Mouse (Mus musculus): ENCODE data around the gene Nek9. TPM values are rescaled to one million over a fixed set of nuclear protein-coding genes. Genes with fewer than 3 reads are reported as not detected.

Nek9 gene
- polyA plus RNA-seq, 1 experiment = 52.4 TPM

DNA sequence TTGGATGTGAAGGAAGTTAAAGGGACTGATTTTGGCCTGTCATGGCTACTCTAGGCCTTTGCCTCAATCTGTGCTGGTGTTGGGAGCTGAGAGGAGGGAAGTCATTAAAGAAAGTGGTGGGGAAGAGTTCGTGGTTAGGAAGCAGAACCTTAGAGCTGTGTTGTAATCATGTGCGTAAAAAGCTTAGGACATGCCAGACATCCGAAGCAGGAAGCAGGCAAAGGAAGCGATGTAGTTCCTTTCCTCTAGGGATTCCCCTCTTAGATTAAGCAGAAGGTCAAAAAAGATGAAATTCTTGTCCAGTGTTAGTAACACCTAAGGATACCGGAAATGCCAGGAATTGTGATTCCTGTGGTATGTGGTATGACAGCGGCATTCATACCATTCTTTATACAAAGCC lies 9.2 kb upstream of the Nek9 start:
- H3K27ac ChIP-seq (ENCODE audit: insufficient read depth, low read depth, low read length) = peak overlapping the region; percentile 98
- no peak for TF ChIP-seq POLR2A (IDR thresholded peaks at IDR 0.05; ENCODE audit: borderline replicate concordance, low read depth, low read length)
- TF ChIP-seq CTCF (IDR thresholded peaks at IDR 0.05; ENCODE audit: low read depth, low read length) = no peak
- peaks cover 70% of the 10 kb centered on the region for H3K4me1 ChIP-seq (ENCODE audit: control insufficient read depth, insufficient read depth, low read length)
- no peak overlapping the region for H3K4me3 ChIP-seq (ENCODE audit: insufficient read depth, low read length)

DNA sequence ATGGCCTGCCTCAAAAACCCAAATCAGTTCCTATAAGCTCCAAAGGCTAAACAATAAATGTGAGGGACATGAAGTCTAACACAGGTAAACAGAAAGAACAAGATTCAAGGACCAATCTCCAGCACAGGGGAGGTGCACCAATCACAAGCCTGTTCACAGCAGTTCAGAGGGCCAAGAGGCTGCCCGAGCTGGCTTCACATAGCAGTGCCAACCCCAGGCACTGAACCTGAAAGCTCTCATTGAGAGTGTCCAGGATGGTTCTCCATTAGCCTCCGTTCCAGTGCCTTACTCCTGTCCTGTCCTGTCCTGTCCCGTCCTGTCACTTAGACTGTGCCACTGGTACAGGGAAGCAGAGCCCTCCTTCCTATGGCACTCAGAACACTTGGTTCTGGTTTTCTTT lies 8.0 kb upstream of the Nek9 start:
- H3K4me3 ChIP-seq (ENCODE audit: insufficient read depth, low read length) = no peak overlapping the region
- peaks cover 68% of the 10 kb centered on the region for H3K4me1 ChIP-seq (ENCODE audit: control insufficient read depth, insufficient read depth, low read length)
- H3K27ac ChIP-seq (ENCODE audit: insufficient read depth, low read depth, low read length) = peak overlapping the region; percentile 98
- TF ChIP-seq CTCF (IDR thresholded peaks at IDR 0.05; ENCODE audit: low read depth, low read length) (no peak), POLR2A (IDR thresholded peaks at IDR 0.05; ENCODE audit: borderline replicate concordance, low read depth, low read length) (no peak)

DNA sequence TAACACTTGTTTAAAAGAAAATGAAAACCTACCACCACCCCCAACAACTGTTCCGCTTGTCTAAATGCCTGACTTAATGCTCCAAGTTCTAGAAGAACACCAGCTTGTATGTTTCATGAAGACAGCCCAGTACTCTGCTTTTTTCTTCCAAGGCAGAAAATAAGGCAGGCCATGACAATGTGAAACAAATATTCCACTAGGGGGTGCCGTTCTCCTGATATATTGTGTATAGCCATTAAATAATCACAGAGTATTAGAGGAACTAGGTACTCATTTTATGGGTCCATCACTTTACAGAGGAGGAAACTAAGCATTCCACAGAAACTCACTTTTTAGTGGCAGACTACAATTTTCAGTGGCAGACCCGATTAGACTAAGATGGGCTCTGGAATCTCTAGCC lies 7.2 kb upstream of the Nek9 start:
- peak overlapping the region; percentile 98 for H3K27ac ChIP-seq (ENCODE audit: insufficient read depth, low read depth, low read length)
- H3K4me3 ChIP-seq (ENCODE audit: insufficient read depth, low read length) = no peak overlapping the region
- peaks cover 65% of the 10 kb centered on the region for H3K4me1 ChIP-seq (ENCODE audit: control insufficient read depth, insufficient read depth, low read length)
- no peak for TF ChIP-seq CTCF (IDR thresholded peaks at IDR 0.05; ENCODE audit: low read depth, low read length)
- no peak for TF ChIP-seq POLR2A (IDR thresholded peaks at IDR 0.05; ENCODE audit: borderline replicate concordance, low read depth, low read length)

DNA sequence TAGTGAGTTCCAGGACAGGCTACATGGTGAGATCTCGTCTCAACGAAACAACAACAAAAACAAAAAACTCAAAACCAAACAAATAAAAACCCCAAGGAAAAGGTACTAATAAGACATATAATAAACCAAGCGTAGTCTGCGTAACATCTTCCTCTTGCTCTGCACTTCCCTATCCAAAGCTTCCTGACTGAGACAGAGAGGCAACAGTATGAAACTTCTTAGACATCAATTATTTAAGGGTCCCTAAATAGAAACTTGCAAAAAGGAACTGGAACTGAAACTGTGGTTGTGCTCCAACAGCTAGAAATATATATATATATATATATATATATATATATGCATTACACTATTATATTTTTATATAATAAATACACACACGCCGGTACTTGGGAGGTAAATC lies 6.4 kb upstream of the Nek9 start:
- no peak overlapping the region for H3K4me3 ChIP-seq (ENCODE audit: insufficient read depth, low read length)
- peaks cover 65% of the 10 kb centered on the region for H3K4me1 ChIP-seq (ENCODE audit: control insufficient read depth, insufficient read depth, low read length)
- no peak for TF ChIP-seq CTCF (IDR thresholded peaks at IDR 0.05; ENCODE audit: low read depth, low read length)
- TF ChIP-seq POLR2A (IDR thresholded peaks at IDR 0.05; ENCODE audit: borderline replicate concordance, low read depth, low read length) = no peak
- H3K27ac ChIP-seq (ENCODE audit: insufficient read depth, low read depth, low read length) = peak overlapping the region; percentile 98

DNA sequence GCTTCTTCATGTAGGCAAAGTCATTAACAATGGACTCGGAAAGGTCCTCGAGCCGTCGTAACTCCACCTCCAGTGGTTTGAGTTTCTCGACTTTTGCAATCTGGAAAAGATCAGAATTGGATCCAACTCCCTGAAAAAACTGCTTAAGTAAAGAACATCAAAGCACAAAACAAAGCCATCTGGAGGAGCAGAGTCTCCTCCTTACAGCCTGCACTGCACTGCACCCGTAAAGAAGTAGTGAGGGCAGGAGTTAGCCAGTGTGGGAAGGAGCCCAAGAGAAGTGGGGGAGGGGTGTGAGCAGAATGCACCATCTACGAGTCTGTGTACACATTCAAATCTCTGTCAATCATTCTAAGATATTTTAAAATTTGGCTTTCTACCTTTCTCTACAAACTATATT lies 5.1 kb upstream of the Nek9 start:
- Histone ChIP-seq H3K4me1 (ENCODE audit: control insufficient read depth, insufficient read depth, low read length) (peaks cover 57% of the 10 kb centered on the region), H3K4me3 (ENCODE audit: insufficient read depth, low read length) (no peak overlapping the region), H3K27ac (ENCODE audit: insufficient read depth, low read depth, low read length) (peak overlapping the region; percentile 98)
- TF ChIP-seq CTCF (IDR thresholded peaks at IDR 0.05; ENCODE audit: low read depth, low read length) = no peak
- no peak for TF ChIP-seq POLR2A (IDR thresholded peaks at IDR 0.05; ENCODE audit: borderline replicate concordance, low read depth, low read length)

DNA sequence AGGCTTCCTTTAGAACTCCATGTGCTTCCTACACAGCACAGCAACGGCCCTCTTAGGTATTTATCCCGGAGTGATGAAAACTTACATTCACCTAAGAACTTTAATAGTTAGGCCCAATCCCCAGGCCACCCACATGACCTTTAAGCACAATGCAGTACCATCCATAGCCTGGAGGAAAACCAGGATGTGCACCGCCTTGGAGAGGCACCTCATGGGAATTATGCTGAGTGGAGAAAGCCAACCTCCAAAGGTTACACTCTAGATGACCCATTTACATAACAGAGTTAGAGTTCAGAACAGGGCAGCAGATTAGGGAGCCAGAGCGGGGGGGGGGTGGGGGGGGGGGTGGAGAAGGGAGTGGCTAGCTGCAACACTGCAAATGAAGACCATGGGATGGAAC lies 3.1 kb upstream of the Nek9 start:
- no peak overlapping the region for H3K27ac ChIP-seq (ENCODE audit: insufficient read depth, low read depth, low read length)
- peaks cover 46% of the 10 kb centered on the region for H3K4me1 ChIP-seq (ENCODE audit: control insufficient read depth, insufficient read depth, low read length)
- no peak overlapping the region for H3K4me3 ChIP-seq (ENCODE audit: insufficient read depth, low read length)
- TF ChIP-seq POLR2A (IDR thresholded peaks at IDR 0.05; ENCODE audit: borderline replicate concordance, low read depth, low read length) = no peak
- no peak for TF ChIP-seq CTCF (IDR thresholded peaks at IDR 0.05; ENCODE audit: low read depth, low read length)

DNA sequence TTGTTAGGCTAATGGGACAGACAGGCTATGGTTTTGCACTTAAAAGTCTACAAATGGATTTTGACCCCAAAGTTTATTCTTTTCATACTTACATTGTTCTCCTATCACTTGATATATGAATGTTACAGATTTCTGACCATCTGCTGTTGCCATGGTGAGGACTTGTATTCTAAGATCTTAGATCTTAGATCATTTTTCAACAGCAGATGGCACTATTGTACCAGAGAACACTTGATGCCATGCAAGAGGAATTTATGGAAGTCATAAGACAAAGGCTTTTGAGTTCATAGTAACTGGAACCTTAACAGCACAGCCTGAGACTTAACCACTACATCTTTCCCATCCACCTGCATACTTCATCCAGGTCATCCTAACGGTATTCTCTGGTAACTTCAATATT lies 2.0 kb upstream of the Nek9 start:
- H3K4me1 ChIP-seq (ENCODE audit: control insufficient read depth, insufficient read depth, low read length) = peaks cover 43% of the 10 kb centered on the region
- no peak for TF ChIP-seq POLR2A (IDR thresholded peaks at IDR 0.05; ENCODE audit: borderline replicate concordance, low read depth, low read length)
- no peak overlapping the region for H3K4me3 ChIP-seq (ENCODE audit: insufficient read depth, low read length)
- H3K27ac ChIP-seq (ENCODE audit: insufficient read depth, low read depth, low read length) = peak overlapping the region; percentile 45; the same call in 1 of the 2 replicates

DNA sequence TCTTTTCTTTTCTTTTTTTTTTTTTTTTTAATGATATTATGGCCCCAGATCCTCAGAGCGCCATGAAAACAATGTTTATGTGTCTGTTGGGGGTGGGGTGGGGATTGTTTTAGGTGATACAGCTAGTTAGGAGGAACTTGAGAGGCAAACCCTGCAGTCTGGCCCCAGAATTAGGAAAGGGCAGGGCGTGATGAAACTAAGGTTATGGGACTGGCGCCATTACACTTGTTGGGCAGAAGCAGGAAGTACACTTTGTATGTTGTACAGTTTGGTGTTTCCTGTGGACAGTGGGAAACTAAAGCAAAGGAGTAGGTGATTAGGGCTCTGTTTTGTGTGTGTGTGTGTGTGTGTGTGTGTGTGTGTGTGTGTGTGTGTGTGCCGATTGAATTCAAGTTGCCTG lies 785 bp upstream of the Nek9 start:
- Histone ChIP-seq H3K4me1 (ENCODE audit: control insufficient read depth, insufficient read depth, low read length) (peaks cover 38% of the 10 kb centered on the region), H3K4me3 (ENCODE audit: insufficient read depth, low read length) (peak overlapping the region; percentile 91)
- no peak for TF ChIP-seq POLR2A (IDR thresholded peaks at IDR 0.05; ENCODE audit: borderline replicate concordance, low read depth, low read length)
- no peak for TF ChIP-seq CTCF (IDR thresholded peaks at IDR 0.05; ENCODE audit: low read depth, low read length)

DNA sequence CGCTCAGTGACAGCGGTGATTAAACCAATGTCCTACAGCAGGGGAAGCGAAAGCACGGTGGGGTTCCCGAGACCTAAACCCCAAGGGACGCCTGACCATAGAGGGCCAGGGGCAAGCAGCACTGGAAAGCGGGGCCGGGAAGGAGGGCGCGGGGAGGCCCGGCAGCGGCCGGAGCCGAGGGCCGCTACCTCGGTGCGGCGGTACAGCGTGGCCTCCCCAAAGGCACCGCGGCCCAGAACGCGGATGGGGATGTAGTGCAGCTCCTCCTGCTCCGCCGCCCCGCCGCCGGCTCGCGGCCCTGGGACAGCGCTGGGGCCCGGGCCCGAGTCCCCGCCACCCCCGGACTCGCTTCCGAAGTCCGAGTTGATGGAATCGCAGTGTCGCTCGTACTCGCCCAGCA lies 347 bp downstream of the Nek9 start:
- Histone ChIP-seq H3K4me3 (ENCODE audit: insufficient read depth, low read length) (peak overlapping the region; percentile 91), H3K27ac (ENCODE audit: insufficient read depth, low read depth, low read length) (peak overlapping the region; percentile 93), H3K4me1 (ENCODE audit: control insufficient read depth, insufficient read depth, low read length) (peaks cover 27% of the 10 kb centered on the region)
- TF ChIP-seq POLR2A (IDR thresholded peaks at IDR 0.05; ENCODE audit: borderline replicate concordance, low read depth, low read length) (no peak), CTCF (IDR thresholded peaks at IDR 0.05; ENCODE audit: low read depth, low read length) (no peak)

More for the DNA sequence above, 785 bp upstream of the Nek9 start:
- H3K27ac ChIP-seq (ENCODE audit: insufficient read depth, low read depth, low read length) = peak overlapping the region; percentile 93

DNA sequence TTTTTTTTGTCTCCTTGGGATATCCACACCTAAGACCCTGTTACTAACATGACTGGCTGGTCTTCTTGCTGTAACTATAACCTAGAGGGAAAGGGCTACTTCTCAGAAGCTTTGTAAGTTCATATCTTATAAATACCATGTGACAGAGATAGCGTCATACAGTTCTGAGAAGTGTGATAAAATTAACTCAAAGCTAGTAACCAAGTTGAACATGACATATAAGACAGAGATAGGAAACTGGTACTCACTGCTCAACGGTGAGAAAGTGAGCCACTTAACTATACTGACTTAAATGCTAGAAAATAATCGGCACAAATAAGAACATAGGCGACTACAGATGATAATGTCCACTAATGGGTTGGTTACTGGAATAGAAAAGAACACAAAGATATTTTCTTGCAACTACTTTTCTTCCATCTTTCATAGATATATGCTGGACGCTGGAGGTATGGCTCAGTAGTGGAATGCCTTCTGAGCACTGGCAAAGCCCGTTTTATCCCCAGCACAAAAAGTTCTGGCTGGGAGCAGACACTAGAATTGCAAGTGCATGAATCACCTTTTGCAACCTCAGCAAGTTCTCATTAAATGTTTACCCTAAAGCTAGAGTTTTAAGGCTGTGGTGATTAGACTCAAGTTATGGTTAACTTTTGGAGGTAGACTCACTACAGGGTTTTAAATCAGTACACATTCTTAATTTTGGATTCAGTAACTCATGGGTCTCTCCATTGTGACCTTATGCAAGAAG lies 1.4 kb downstream of the Nek9 start:
- Histone ChIP-seq H3K4me1 (ENCODE audit: control insufficient read depth, insufficient read depth, low read length) (peaks cover 22% of the 10 kb centered on the region), H3K4me3 (ENCODE audit: insufficient read depth, low read length) (peak overlapping the region; percentile 91), H3K27ac (ENCODE audit: insufficient read depth, low read depth, low read length) (peak overlapping the region; percentile 93; the same call in 1 of the 2 replicates)
- TF ChIP-seq POLR2A (IDR thresholded peaks at IDR 0.05; ENCODE audit: borderline replicate concordance, low read depth, low read length) = no peak
- no peak for TF ChIP-seq CTCF (IDR thresholded peaks at IDR 0.05; ENCODE audit: low read depth, low read length)

All from bone marrow macrophage, adult 2 months (primary cell).